Mouse (Mus musculus): ENCODE data around the gene Pidd1. TPM values are rescaled to one million over a fixed set of nuclear protein-coding genes. Genes with fewer than 3 reads are reported as not detected.

Gene Pidd1
- total and polyA plus RNA-seq, 3 experiments = 5.8 to 24.9 (median 7.8) TPM

GRCm38 (mm10) chr7:141431434-141432185, 12.2 kb downstream of the Pidd1 start:
- no peak for DNase-seq (ENCODE audit: extremely low read depth)
- Histone ChIP-seq H3K9me3 (replicated peaks; ENCODE audit: low read length) (no peaks in the 10 kb centered on the region), H3K36me3 (replicated peaks in 1 of 2; ENCODE audit: control insufficient read depth in 1 of 2, insufficient read depth in 1 of 2, low read length in 1 of 2) (peaks cover 39 to 49% of the 10 kb centered on the region in 2 experiments), H3K4me2 (ENCODE audit: insufficient read depth, low read depth, poor library complexity, severe bottlenecking) (no peak overlapping the region), H3K4me1 (ENCODE audit: control insufficient read depth in 1 of 2, insufficient read depth in 2 of 2) (peaks cover 17 to 28% of the 10 kb centered on the region in 2 experiments), H3K4me3 (replicated peaks in 1 of 3; ENCODE audit: low read depth in 2 of 3, low read length in 2 of 3, poor library complexity in 1 of 3) (no peak overlapping the region), H3K27me3 (replicated peaks) (no peaks in the 10 kb centered on the region), H3K27ac (ENCODE audit: insufficient read depth, low read depth) (no peak overlapping the region), H3K79me2 (replicated peaks; ENCODE audit: control insufficient read depth, extremely low read depth, insufficient read depth, poor library complexity, severe bottlenecking) (peaks cover 11% of the 10 kb centered on the region), H3K9ac (ENCODE audit: insufficient read depth, low read depth) (no peak overlapping the region)
- dilution Hi-C loops (cut with MboI; ENCODE audit: extremely low pct_ligation_motif_present, extremely low pct_unique_long_range_greater_than_20kb, low sequenced_read_pairs) (no loop called here), in situ Hi-C loops (cut with MboI; ENCODE audit: low pct_ligation_motif_present, low pct_unique_long_range_greater_than_20kb, low sequenced_read_pairs) (no loop called here)
- TF ChIP-seq ZKSCAN1 (IDR thresholded peaks at IDR 0.05; ENCODE audit: borderline replicate concordance, low read depth, low read length) = no peak
- no peak for TF ChIP-seq POLR2AphosphoS2 (IDR thresholded peaks at IDR 0.05; ENCODE audit: low read depth, low read length)
- TF ChIP-seq JUND (conservative IDR thresholded peaks at IDR 0.05; ENCODE audit: low read depth, low read length) = no peak
- TF ChIP-seq POLR2A (IDR thresholded peaks at IDR 0.05; ENCODE audit: low read depth, low read length) = no peak
- TF ChIP-seq EP300 (IDR thresholded peaks at IDR 0.05; ENCODE audit: low read length) = no peak
- TF ChIP-seq ZNF384 (IDR thresholded peaks at IDR 0.05; ENCODE audit: low read depth, low read length) = no peak
- TF ChIP-seq ZMIZ1 (IDR thresholded peaks at IDR 0.05; ENCODE audit: low read depth, low read length) = no peak
- TF ChIP-seq USF2 (conservative IDR thresholded peaks at IDR 0.05; ENCODE audit: low read depth, low read length) = no peak
- no peak for TF ChIP-seq CHD2 (IDR thresholded peaks at IDR 0.05; ENCODE audit: low read length)
- no peak for TF ChIP-seq TBP (conservative IDR thresholded peaks at IDR 0.05; ENCODE audit: low read depth, low read length)
- no peak for TF ChIP-seq MEF2A (IDR thresholded peaks at IDR 0.05; ENCODE audit: borderline replicate concordance, low read depth, low read length)
- TF ChIP-seq RCOR1 (conservative IDR thresholded peaks at IDR 0.05; ENCODE audit: low read depth, low read length) = no peak
- TF ChIP-seq SIN3A (IDR thresholded peaks at IDR 0.05; ENCODE audit: low read length) = no peak
- TF ChIP-seq CHD1 (IDR thresholded peaks at IDR 0.05; ENCODE audit: low read depth, low read length) = no peak
- TF ChIP-seq RAD21 (IDR thresholded peaks at IDR 0.05; ENCODE audit: low read depth, low read length) = no peak
- TF ChIP-seq UBTF (IDR thresholded peaks at IDR 0.05; ENCODE audit: low read depth, low read length) = no peak

DNA sequence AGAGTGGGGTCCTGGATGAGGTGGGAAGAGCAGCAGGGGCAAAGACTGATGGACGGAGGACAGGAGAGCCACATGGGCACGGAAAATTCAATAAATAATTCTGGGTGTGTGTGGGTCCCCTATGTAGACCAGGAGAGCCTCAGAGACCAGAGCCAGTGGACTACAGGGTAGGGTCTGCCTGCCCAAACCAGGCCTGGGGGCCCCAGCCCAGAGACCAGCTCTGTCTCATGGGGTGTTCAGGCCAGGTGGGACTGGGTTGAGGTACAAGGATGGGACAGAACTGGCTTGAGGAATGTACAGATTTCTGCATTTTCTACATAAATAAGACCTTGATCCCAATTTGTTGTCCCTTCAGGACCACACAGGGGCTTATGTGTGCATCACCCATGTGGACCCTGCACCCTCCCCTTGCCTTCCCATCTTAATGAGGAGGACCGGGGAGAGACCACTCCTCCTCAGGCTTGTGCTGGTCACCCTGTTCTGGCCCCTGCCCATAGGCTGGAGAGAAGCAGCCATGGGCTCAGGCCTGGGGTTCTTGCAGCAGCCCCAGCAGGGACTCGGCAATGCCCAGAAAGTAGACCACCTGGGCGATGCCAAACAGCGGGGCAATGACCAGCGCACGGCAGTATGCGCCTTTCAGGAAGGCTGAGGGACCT, 13.1 kb downstream of the Pidd1 start:
- Histone ChIP-seq H3K4me3 (replicated peaks in 1 of 3; ENCODE audit: low read depth in 2 of 3, low read length in 2 of 3, poor library complexity in 1 of 3) (no peak overlapping the region), H3K36me3 (replicated peaks in 1 of 2; ENCODE audit: control insufficient read depth in 1 of 2, insufficient read depth in 1 of 2, low read length in 1 of 2) (peaks cover 39 to 49% of the 10 kb centered on the region in 2 experiments), H3K9me3 (replicated peaks; ENCODE audit: low read length) (no peaks in the 10 kb centered on the region), H3K4me1 (ENCODE audit: control insufficient read depth in 1 of 2, insufficient read depth in 2 of 2) (peaks cover 11 to 19% of the 10 kb centered on the region in 2 experiments), H3K9ac (ENCODE audit: insufficient read depth, low read depth) (no peak overlapping the region), H3K27ac (ENCODE audit: insufficient read depth, low read depth) (no peak overlapping the region), H3K27me3 (replicated peaks) (no peaks in the 10 kb centered on the region), H3K4me2 (ENCODE audit: insufficient read depth, low read depth, poor library complexity, severe bottlenecking) (no peak overlapping the region), H3K79me2 (replicated peaks; ENCODE audit: control insufficient read depth, extremely low read depth, insufficient read depth, poor library complexity, severe bottlenecking) (peaks cover 3% of the 10 kb centered on the region; the same call in 1 of the 2 replicates)
- no peak for TF ChIP-seq ZKSCAN1 (IDR thresholded peaks at IDR 0.05; ENCODE audit: borderline replicate concordance, low read depth, low read length)
- no peak for TF ChIP-seq POLR2A (IDR thresholded peaks at IDR 0.05; ENCODE audit: low read depth, low read length)
- no peak for TF ChIP-seq JUN (IDR thresholded peaks at IDR 0.05; ENCODE audit: insufficient read depth, low read depth, low read length)
- no peak for TF ChIP-seq USF1 (IDR thresholded peaks at IDR 0.05; ENCODE audit: low read depth, low read length)
- no peak for TF ChIP-seq MAX (IDR thresholded peaks at IDR 0.05; ENCODE audit: low read length)
- TF ChIP-seq POLR2AphosphoS2 (IDR thresholded peaks at IDR 0.05; ENCODE audit: low read depth, low read length) = no peak
- TF ChIP-seq NELFE (IDR thresholded peaks at IDR 0.05; ENCODE audit: low read depth, low read length) = no peak
- no peak for TF ChIP-seq SIN3A (IDR thresholded peaks at IDR 0.05; ENCODE audit: low read length)
- no peak for TF ChIP-seq NRF1 (IDR thresholded peaks at IDR 0.05; ENCODE audit: low read depth, low read length)
- no peak for TF ChIP-seq EP300 (IDR thresholded peaks at IDR 0.05; ENCODE audit: low read length)
- TF ChIP-seq CHD1 (IDR thresholded peaks at IDR 0.05; ENCODE audit: low read depth, low read length) = no peak
- TF ChIP-seq BHLHE40 (IDR thresholded peaks at IDR 0.05; ENCODE audit: low read depth, low read length) = no peak
- TF ChIP-seq SMC3 (IDR thresholded peaks at IDR 0.05; ENCODE audit: low read depth, low read length) = no peak
- TF ChIP-seq KAT2A (IDR thresholded peaks at IDR 0.05; ENCODE audit: insufficient replicate concordance, low read length) = no peak
- TF ChIP-seq MAFK (IDR thresholded peaks at IDR 0.05; ENCODE audit: insufficient replicate concordance, low read length) = no peak
- DNase-seq (ENCODE audit: extremely low read depth) = no peak
- dilution Hi-C loops (cut with MboI; ENCODE audit: extremely low pct_ligation_motif_present, extremely low pct_unique_long_range_greater_than_20kb, low sequenced_read_pairs) (no loop called here), in situ Hi-C loops (cut with MboI; ENCODE audit: low pct_ligation_motif_present, low pct_unique_long_range_greater_than_20kb, low sequenced_read_pairs) (no loop called here)

All from CH12.LX (cell line).